Mouse (Mus musculus): Measurements from ENCODE around the gene Cap1. TPM values are rescaled to one million over a fixed set of nuclear protein-coding genes. Genes with fewer than 3 reads are reported as not detected.

The Cap1 gene
- 10 to 100 TPM; 88.9 to 90.8 TPM for total RNA-seq (2021)

- DNase-seq, result peak; percentile 98
These were observed at the start of gene Cap1 for GRCm38 (mm10) chr4:122885768-122886578. Gene Cap1, minus strand, starts transcription at chr4:122886056.

GRCm38 (mm10) chr4:122933857-122934256 lies 48.0 kb upstream of the Cap1 start:
- DNase-seq, result no peak

GRCm38 (mm10) chr4:122933051-122933591 lies 47.3 kb upstream of the Cap1 start:
- no peak for DNase-seq

GRCm38 (mm10) chr4:122932239-122932978 lies 46.6 kb upstream of the Cap1 start:
- no peak for DNase-seq

DNA sequence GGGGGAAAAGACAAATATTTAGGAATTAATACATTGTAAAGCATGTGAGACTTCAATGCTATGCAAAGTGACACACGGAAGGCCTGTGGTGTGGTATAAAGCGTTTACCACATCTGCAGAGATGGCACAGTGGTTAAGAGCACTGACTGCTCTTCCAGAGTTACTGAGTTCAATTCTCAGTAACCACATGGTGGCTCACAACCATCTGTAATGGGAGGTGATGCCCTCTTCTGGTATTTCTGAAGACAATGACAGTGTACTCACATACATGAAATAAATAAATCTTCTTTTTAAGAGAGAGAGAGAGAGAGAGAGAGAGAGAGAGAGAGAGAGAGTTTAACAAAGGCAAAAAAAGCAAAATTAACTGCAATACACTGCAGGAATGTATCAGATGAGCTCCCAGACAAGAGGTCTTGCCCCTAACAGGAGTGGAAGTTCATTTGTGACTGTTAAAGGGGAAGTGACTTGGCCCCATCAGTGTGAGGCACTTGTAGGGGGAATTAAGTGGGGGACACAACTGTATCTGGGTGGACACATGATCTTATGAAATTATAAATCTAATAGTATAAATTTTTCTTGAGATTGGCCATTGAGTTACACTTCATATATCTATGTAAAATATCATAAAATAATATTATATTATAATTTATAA lies 45.2 kb upstream of the Cap1 start:
- DNase-seq, result no peak

GRCm38 (mm10) chr4:122923392-122924344 lies 37.8 kb upstream of the Cap1 start:
- DNase-seq, result no peak

DNA sequence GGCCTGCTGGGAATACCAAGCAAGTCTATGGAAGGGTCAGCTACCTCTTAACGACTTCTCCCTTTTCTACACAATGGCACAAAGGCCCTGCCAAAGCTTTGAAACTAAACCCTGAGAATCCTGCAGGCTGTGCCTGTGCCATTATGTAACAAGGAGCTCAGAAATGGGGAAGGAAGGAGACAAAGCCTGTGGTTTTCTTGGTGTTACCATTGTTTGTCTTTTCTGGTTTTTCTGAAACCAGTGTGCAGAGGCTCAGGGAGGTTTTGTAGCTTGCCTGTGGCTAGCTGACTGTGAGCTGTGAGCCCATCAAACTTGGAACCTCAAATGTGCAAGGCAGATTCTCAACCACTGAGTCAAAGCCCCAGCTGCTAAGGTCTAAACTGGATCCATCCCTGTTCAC lies 37.0 kb upstream of the Cap1 start:
- no peak for DNase-seq

DNA sequence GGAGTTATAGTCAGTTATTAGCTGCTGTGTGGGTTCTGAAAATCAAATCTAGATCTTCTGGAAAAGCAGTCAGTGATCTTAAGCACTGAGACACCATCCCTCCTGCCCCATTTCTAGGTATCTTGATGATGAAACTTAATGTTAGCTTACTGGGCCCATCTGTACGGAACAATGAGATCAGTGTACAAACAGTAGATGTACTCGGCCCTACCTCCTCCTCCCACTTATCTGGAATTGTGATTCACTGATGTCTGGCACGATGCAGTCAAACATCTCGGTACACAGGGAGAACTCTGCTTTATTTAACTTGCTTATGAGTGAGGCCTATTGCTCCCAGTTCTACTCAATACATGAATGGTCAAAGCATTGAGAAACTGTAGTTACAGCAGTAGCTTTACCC lies 30.1 kb upstream of the Cap1 start:
- DNase-seq, result no peak

GRCm38 (mm10) chr4:122914186-122914585 lies 28.3 kb upstream of the Cap1 start:
- DNase-seq, result peak; percentile 12

- no peak for DNase-seq
These were observed 26.8 kb upstream of the Cap1 start for GRCm38 (mm10) chr4:122912613-122913012.

GRCm38 (mm10) chr4:122910577-122910976 lies 24.7 kb upstream of the Cap1 start:
- DNase-seq, result peak; percentile 21

GRCm38 (mm10) chr4:122909572-122910189 lies 23.8 kb upstream of the Cap1 start:
- no peak for DNase-seq

- DNase-seq, result no peak
These were observed 19.5 kb upstream of the Cap1 start for GRCm38 (mm10) chr4:122905359-122905758.

DNA sequence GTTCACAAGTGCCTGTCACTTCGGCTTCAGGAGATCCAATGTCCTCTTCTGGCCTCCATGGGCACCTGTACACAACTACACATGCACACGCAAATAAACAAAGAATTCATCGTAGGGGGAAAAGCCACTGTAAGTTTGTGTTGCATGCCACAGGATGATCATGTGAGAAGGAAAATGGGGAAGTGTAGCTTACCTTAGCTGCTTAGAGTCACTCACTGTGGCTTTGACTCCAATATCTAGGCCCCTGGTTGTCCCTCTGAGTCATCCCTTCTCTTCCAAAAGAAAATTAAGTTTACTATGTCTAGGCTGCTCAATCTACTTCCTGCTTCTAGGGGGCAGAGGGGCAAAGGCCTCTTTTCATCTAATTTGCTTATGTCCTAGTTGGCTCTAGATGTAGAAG lies 17.9 kb upstream of the Cap1 start:
- DNase-seq, result no peak

DNA sequence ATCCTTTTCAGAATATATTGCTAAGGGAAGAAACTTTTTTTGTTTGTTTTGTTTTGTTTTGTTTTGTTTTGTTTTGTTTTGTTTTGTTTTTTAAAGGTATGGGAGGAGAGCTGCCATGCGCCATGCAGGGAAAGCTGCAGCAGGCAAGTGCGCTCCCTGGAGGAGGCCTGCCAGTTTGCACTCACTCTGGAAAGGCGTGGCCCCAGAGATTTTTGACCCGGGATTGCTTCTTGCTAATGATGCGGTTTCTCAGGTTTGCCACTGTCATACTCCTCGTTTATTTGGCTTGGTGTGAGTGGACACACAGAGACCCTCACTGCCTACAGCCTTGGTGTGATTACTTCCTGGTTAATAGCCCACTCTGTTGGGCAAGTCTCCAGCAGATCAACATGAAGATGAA lies 16.3 kb upstream of the Cap1 start:
- DNase-seq, result peak; percentile 43

- DNase-seq, result peak; percentile 76
These were observed 12.5 kb upstream of the Cap1 start for GRCm38 (mm10) chr4:122898313-122898712.

GRCm38 (mm10) chr4:122897750-122898149 lies 11.9 kb upstream of the Cap1 start:
- DNase-seq, result no peak

DNA sequence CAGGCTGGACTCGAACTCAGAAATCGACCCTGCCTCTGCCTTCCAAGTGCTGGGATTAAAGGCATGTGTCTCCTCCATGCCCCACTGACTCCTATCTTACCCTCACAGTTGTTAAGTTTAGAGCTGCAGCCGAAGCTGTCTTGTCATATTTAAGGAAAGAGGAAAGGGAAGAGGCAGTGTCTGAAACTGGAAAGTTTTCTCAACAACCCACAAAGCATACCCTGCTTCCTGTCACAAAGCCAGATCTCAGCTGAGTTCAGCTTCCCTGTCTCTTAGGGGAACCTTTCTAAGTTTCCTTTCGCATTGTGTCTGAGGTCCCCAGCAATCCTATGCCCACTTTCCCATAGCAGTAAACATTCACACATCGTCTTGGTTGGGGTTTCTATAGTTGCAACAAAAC lies 6.3 kb upstream of the Cap1 start:
- DNase-seq, result no peak

GRCm38 (mm10) chr4:122891597-122891996 lies 5.7 kb upstream of the Cap1 start:
- DNase-seq, result no peak

- peak; percentile 80 for DNase-seq
These were observed 5.1 kb upstream of the Cap1 start for GRCm38 (mm10) chr4:122890881-122891481.

GRCm38 (mm10) chr4:122887336-122887735 lies 1.5 kb upstream of the Cap1 start:
- no peak for DNase-seq

Data from heart, postnatal 4 days (tissue).